Mouse (Mus musculus) hindbrain, embryonic 12.5 days (tissue): ENCODE results near the gene Vstm2l. TPM values are rescaled to one million over a fixed set of nuclear protein-coding genes. Genes with fewer than 3 reads are reported as not detected.
A peak's percentile ranks its signal among the peaks of the same experiment; 100 is the strongest.

ENCODE experiments used
- ATAC-seq: fragments of 200-750 bp; cut with Nextera tagmentation; 2 replicates; pipeline ENCODE4 v1.8.0; 2017; ENCODE audit warnings: moderate TSS enrichment; ENCODE audit not compliant: low FRiP score
- H3K27ac ChIP-seq: fragments of 300-500 bp; sonication (generic); 2 replicates; pipeline ENCODE4 v1.5.1; 2016; ENCODE audit warnings: mild to moderate bottlenecking
- H3K27me3 ChIP-seq: fragments of 300-500 bp; sonication (generic); 2 replicates; pipeline ENCODE4 v1.6.1; 2016; ENCODE audit warnings: mild to moderate bottlenecking
- H3K36me3 ChIP-seq: fragments of 300-500 bp; sonication (generic); 2 replicates; pipeline ENCODE4 v1.6.1; 2016; ENCODE audit warnings: mild to moderate bottlenecking
- H3K4me1 ChIP-seq: fragments of 300-500 bp; sonication (generic); 2 replicates; pipeline ENCODE4 v1.6.1; 2016
- H3K4me2 ChIP-seq: fragments of 300-500 bp; sonication (generic); replicated peaks from 2 replicates; pipeline ENCODE4 v1.6.1; 2016; ENCODE audit warnings: mild to moderate bottlenecking
- H3K4me3 ChIP-seq: fragments of 300-500 bp; sonication (generic); 2 replicates; pipeline ENCODE4 v1.5.1; 2016; ENCODE audit warnings: mild to moderate bottlenecking
- H3K9ac ChIP-seq: fragments of 300-500 bp; sonication (generic); 2 replicates; pipeline ENCODE4 v1.6.1; 2016; ENCODE audit warnings: mild to moderate bottlenecking, moderate library complexity
- H3K9me3 ChIP-seq: fragments of 300-500 bp; sonication (generic); replicated peaks from 2 replicates; pipeline ENCODE4 v1.6.1; 2016; ENCODE audit warnings: mild to moderate bottlenecking
- WGBS: fragments of 180-500 bp; shearing (Covaris S2); methylation state at CpG from one replicate; pipeline ENCODE4 v1.1.7; 2016; 5-methylcytosine and 5-hydroxymethylcytosine counted together
- polyA plus RNA-seq: library from polyadenylated mRNA; unstranded; fragments of >200 nt; fragmentation: Nextera tagmentation; extraction: Ambion mirVana; gene quantifications from 2 replicates; pipeline ENCODE4 v1.2.1, GENCODE M21; 2016

Vstm2l gene
- polyA plus RNA-seq, 1 experiment from 2014 or later: 15.3 TPM

DNA sequence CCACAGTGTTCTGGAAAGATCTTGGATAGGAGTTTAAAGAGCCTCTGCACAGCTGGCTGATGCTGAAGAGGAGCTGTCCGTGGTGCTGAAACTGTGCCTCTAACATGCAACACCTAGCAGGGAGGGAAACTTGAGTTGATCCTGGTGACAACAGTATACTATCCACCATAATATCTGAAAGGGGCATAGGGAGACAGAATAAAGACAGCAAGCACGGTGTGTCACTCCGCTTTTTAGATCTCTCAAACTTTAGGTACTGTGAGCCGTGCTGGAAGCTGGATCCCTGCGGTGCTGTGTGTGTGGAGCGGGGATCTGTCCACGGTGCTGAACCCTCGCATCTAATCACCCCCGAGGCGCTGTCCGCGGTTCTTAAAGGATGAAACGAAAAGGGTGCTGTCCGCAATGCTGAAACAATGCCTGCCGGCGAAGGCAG, 1.2 kb upstream of the Vstm2l start:
- Histone ChIP-seq H3K4me1 (peaks cover 35% of the 10 kb centered on the region), H3K27me3 (peaks cover 44% of the 10 kb centered on the region), H3K9me3 (no peaks in the 10 kb centered on the region), H3K27ac (no peak overlapping the region), H3K4me3 (peak overlapping the region; percentile 55; the same call in 1 of the 2 replicates), H3K4me2 (peak overlapping the region; percentile 65), H3K9ac (no peak overlapping the region), H3K36me3 (no peaks in the 10 kb centered on the region)
- no peak for ATAC-seq
- 1% methylated on average over 16 of the region's 16 CpGs for whole genome bisulfite sequencing

DNA sequence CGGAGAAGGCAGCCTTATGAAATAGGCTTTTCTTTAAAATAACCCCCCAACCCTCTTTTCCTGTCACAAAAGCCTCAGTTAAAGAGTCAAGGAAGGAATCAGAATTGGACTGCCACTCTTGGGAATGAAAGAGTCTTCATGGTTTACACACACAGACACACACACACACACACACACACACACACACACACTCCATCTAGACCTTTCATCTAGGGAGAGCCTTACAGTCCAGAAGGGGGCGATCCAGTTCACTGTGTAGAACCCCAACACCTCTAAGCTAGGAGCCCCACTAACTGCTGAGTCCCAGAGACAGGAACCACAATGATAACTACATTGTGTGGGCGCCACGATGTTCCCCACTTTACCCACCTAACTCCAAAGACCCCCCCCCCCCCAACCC, 748 bp upstream of the Vstm2l start:
- peaks cover 38% of the 10 kb centered on the region for H3K4me1 ChIP-seq
- H3K36me3 ChIP-seq: no peaks in the 10 kb centered on the region
- 5% methylated on average over 4 of the region's 4 CpGs for WGBS
- no peak for ATAC-seq
- peak overlapping the region; percentile 65 for H3K4me2 ChIP-seq
- H3K4me3 ChIP-seq: peak overlapping the region; percentile 55; the same call in 1 of the 2 replicates
- peak overlapping the region; percentile 71; the same call in 1 of the 2 replicates for H3K9ac ChIP-seq
- no peaks in the 10 kb centered on the region for H3K9me3 ChIP-seq
- peaks cover 47% of the 10 kb centered on the region for H3K27me3 ChIP-seq
- no peak overlapping the region for H3K27ac ChIP-seq

DNA sequence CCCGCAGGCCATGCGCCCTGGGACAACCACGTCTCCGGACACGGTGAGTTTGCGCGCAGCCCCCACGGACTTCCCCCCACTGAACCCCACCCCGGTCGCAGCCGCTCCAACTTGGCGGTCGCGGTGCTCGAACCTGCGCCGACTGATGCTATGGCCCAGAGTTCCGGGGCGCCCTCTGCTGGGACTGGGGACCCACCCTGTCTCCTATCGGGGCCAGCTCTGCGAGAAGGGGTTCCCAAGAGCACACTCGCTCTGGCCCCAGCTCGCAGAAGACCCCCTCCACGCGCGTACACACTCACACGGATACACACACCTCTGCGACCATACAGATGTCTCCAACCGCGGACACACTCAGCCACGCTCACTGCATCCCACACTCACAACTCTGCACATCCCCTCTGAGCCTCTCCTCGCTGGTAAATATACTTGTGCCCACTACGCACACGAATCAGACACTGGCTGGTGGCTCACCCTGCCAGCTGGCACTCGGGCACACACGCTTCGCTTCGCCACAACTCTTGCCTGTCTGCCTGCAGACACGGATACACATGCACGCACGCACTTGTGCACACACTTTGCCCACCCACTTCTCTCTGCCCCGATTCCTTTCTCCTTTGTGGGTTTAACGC, 550 bp downstream of the Vstm2l start:
- H3K27ac ChIP-seq: peak overlapping the region; percentile 77
- H3K4me3 ChIP-seq: peak overlapping the region; percentile 55
- peak overlapping the region; percentile 65 for H3K4me2 ChIP-seq
- H3K4me1 ChIP-seq: peaks cover 41% of the 10 kb centered on the region
- no peaks in the 10 kb centered on the region for H3K9me3 ChIP-seq
- peaks cover 58% of the 10 kb centered on the region for H3K27me3 ChIP-seq
- H3K9ac ChIP-seq: peak overlapping the region; percentile 71
- ATAC-seq: peak; percentile 29; the same call in 1 of the 2 replicates
- WGBS: 42% methylated on average over 43 of the region's 43 CpGs
- no peaks in the 10 kb centered on the region for H3K36me3 ChIP-seq

DNA sequence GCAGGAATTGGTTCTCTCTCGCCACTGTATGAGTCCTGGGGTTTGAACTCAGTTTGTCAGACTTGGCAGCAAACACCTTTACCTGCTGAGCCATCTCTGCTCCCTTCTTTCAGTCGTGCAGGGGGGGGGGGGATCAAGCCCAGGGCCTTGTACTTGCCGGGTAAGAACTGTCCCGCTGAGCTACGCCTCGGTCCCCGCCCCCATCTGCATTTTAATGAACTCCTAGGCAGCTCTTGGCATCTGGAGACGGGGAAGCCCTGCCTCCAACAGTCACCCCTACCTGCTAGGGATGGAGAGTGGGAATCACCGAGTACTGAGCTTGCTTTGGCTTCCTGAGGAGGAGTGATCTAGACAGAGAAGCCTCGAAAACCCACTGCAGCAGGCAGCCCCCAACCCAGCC, 4.1 kb downstream of the Vstm2l start:
- H3K27me3 ChIP-seq: peaks cover 64% of the 10 kb centered on the region

DNA sequence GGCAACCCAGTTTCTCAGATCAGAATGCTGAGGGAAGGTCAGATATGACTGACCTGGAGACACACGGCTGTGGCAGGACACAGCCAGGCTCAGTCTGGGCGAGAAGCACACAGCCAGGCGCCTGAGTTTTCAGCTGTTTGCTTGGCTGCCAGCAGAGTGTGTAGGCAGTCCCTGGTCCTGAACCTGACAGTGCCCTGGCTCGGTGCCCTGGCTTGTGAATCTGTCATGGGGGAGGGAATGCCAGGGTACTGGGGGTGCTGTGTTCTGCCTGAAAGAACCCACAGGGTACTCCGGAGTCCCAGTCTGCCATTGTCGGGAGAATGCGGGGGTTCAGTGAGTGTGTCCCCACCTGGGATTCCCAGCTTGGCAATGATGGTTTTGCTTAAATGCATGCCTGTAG, 7.1 kb downstream of the Vstm2l start:
- Histone ChIP-seq H3K4me1 (peaks cover 41% of the 10 kb centered on the region), H3K27ac (no peak overlapping the region), H3K9ac (no peak overlapping the region), H3K4me2 (no peak overlapping the region), H3K36me3 (no peaks in the 10 kb centered on the region), H3K9me3 (no peaks in the 10 kb centered on the region), H3K27me3 (peaks cover 34% of the 10 kb centered on the region), H3K4me3 (no peak overlapping the region)
- no peak for ATAC-seq
- WGBS: 75% methylated on average over 7 of the region's 7 CpGs

More for the DNA sequence above, 4.1 kb downstream of the Vstm2l start:
- Histone ChIP-seq H3K9ac (no peak overlapping the region), H3K4me3 (no peak overlapping the region; the same call in 1 of the 2 replicates), H3K27ac (no peak overlapping the region), H3K9me3 (no peaks in the 10 kb centered on the region), H3K4me1 (peaks cover 48% of the 10 kb centered on the region), H3K4me2 (peak overlapping the region; percentile 65), H3K36me3 (no peaks in the 10 kb centered on the region)
- no peak for ATAC-seq
- WGBS: 5% methylated on average over 10 of the region's 10 CpGs

DNA sequence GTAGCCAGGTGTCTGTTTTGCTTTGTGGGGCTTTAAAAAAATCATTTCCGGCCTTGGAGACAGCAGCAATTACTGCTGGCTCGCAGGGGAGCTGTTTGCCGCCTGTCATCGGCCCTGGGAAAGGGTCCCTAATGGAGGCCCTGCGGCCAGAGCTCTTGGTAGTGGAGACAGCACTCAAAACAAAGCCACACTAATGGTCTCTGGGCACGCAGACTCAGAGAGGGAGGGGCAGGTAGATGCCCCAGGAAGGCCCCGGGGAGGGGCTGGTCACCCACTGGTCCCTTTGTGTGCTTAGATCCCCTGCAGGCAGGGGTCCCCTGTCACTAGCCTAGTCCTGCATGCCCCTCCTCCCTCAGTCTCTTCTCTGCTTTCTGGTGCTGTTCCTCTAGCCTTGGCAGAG, 9.0 kb downstream of the Vstm2l start:
- no peak for ATAC-seq
- WGBS: 5% methylated on average over 7 of the region's 7 CpGs
- Histone ChIP-seq H3K4me2 (peak overlapping the region; percentile 26; the same call in 1 of the 2 replicates), H3K36me3 (no peaks in the 10 kb centered on the region), H3K4me1 (peaks cover 46% of the 10 kb centered on the region), H3K27me3 (peaks cover 28% of the 10 kb centered on the region), H3K4me3 (no peak overlapping the region), H3K9ac (0 out of 2 replicates have a peak overlapping the region, but pooled peaks have one; percentile 8), H3K27ac (peak overlapping the region; percentile 80), H3K9me3 (no peaks in the 10 kb centered on the region)

DNA sequence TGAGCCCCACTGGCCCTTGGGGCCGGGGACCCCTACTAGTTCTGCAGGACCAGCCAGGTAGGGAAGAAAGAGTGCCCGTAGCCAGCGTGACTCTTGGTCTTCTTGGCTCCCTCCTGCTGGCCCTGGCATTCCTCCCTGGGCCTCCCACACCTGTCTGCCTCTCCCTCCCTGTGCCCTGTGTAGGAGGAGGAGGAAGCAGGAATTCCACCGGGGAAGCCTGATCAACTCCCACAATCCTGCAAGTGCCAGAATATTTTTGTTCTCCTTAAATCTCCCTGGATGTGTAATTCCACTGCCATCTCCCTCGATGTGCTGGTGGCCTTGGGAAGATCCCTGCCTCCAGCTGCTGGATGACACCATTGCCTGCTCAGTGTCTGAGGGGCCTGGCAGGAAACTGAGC, 10.1 kb downstream of the Vstm2l start:
- Histone ChIP-seq H3K27ac (no peak overlapping the region), H3K4me3 (no peak overlapping the region), H3K9me3 (no peaks in the 10 kb centered on the region), H3K4me2 (no peak overlapping the region), H3K27me3 (peaks cover 18% of the 10 kb centered on the region), H3K36me3 (no peaks in the 10 kb centered on the region), H3K4me1 (peaks cover 46% of the 10 kb centered on the region), H3K9ac (no peak overlapping the region)
- no peak for ATAC-seq
- 70% methylated on average over 5 of the region's 5 CpGs for WGBS

DNA sequence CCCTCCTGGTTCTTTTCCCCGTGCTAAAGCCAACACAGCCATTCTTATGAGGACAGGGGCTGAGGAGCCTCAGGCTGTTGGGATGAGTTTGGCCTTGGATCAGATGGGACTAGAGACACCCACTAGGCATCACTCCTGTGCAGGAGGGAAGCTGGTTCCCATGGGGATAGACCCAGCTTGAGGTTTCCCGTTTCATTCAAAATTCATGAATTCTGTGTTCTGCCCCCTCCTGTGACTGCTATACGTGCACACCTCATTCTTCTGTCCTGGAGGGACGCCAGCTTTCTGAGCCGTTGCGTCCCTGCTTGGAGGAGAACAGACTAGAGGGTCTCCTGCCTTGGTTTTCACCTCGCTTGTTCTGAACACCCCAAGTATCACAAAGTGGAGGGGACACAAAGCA, 12.0 kb downstream of the Vstm2l start:
- Histone ChIP-seq H3K4me2 (no peak overlapping the region), H3K4me1 (peaks cover 48% of the 10 kb centered on the region), H3K27ac (no peak overlapping the region), H3K9ac (no peak overlapping the region), H3K36me3 (no peaks in the 10 kb centered on the region), H3K9me3 (no peaks in the 10 kb centered on the region), H3K4me3 (no peak overlapping the region), H3K27me3 (peaks cover 11% of the 10 kb centered on the region)
- 40% methylated on average over 7 of the region's 7 CpGs for WGBS
- no peak for ATAC-seq

DNA sequence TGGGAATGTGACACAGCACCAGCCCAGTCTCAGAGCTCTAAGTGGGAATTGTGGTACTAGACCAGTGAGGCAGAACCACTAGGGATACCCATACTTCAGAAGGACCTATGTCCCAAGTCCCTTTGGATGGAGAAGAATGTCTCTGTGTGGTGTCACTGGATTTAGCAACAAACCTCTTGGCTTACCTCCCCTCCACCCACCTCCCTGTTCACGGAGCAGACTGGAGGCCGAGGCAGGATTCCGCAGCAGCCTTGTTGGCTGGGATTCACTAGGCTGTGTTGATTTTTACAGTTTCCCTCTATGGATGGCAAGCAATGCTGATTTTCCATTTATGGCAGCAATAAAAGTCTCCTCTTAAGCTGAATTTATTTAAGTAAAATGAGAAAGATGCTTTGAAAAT, 12.5 kb downstream of the Vstm2l start:
- no peak overlapping the region for H3K4me3 ChIP-seq
- no peak overlapping the region for H3K4me2 ChIP-seq
- WGBS: 84% methylated on average over 3 of the region's 3 CpGs
- H3K9me3 ChIP-seq: no peaks in the 10 kb centered on the region
- H3K27me3 ChIP-seq: peaks cover 10% of the 10 kb centered on the region
- no peak overlapping the region for H3K9ac ChIP-seq
- H3K27ac ChIP-seq: peak overlapping the region; percentile 55; the same call in 1 of the 2 replicates
- no peak for ATAC-seq
- H3K36me3 ChIP-seq: no peaks in the 10 kb centered on the region
- H3K4me1 ChIP-seq: peaks cover 48% of the 10 kb centered on the region

DNA sequence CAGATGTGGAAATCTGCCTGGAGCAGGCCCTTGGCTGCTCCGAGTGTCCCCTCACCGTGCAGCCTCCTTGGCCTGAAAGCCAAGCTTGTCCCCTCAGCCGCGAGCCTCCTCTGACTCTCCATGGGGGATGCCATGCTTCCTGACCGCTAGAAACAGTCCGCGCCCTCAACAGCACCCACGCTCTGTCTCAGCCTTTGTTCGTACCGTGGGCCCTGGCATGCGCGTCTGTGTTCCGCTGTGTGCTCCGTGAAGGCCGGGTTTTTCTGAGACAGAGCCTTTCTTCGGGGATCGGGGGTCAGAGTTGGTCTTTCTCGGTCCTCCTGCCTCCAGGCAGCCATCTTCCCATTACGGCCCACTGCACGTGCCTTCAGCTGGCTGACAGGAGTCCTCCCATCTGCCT, 12.9 kb downstream of the Vstm2l start:
- no peak for ATAC-seq
- no peaks in the 10 kb centered on the region for H3K36me3 ChIP-seq
- H3K9me3 ChIP-seq: no peaks in the 10 kb centered on the region
- H3K4me1 ChIP-seq: peaks cover 48% of the 10 kb centered on the region
- peak overlapping the region; percentile 10; the same call in 1 of the 2 replicates for H3K9ac ChIP-seq
- peaks cover 10% of the 10 kb centered on the region for H3K27me3 ChIP-seq
- H3K27ac ChIP-seq: peak overlapping the region; percentile 55
- H3K4me3 ChIP-seq: no peak overlapping the region
- 48% methylated on average over 20 of the region's 20 CpGs for WGBS
- H3K4me2 ChIP-seq: no peak overlapping the region

DNA sequence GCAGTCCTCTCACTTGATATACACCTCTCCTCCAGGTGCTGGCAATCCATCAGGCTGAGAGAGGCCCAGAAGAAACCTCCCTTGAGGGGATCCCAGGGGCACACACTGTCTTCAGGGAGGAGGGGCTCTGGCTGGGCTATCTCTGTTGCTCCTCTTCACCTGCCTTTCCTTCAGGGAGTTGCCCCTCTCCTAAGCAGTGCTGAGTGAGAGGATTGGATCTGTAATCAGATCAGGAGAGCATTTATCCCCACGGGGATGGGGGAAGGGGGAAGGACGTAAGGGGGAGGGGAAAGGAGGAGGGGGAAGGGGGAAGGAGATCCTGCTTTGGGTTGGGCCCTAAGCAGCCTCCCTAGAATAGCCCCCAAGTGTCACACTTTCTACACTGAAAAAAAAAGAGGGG, 13.4 kb downstream of the Vstm2l start:
- peaks cover 44% of the 10 kb centered on the region for H3K4me1 ChIP-seq
- H3K9ac ChIP-seq: peak overlapping the region; percentile 10; the same call in 1 of the 2 replicates
- no peaks in the 10 kb centered on the region for H3K36me3 ChIP-seq
- H3K27me3 ChIP-seq: peaks cover 7% of the 10 kb centered on the region
- no peaks in the 10 kb centered on the region for H3K9me3 ChIP-seq
- peak overlapping the region; percentile 55 for H3K27ac ChIP-seq
- no peak overlapping the region for H3K4me2 ChIP-seq
- no peak overlapping the region for H3K4me3 ChIP-seq
- 0% methylated on average over 2 of the region's 2 CpGs for WGBS
- no peak for ATAC-seq

DNA sequence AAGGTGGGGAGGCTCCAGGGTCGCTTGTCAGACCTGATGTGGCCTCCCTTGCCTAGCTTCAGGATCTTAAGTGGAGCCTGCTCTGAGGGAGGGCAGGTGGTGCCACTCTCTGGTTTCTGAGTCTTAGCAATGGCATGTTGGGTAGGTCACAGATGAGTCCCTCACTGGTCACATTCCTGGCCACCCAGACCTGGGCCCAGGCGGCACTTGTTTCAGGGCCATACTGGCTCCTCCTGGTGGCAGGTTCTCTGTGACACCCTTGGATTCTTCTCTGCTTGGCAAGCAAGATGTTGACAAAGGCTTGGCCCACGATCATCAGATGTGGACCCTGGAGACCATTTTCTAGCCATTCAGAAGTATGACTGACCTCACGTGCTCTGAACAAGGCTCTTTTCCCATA, 18.2 kb downstream of the Vstm2l start:
- no peaks in the 10 kb centered on the region for H3K36me3 ChIP-seq
- H3K9me3 ChIP-seq: no peaks in the 10 kb centered on the region
- H3K4me2 ChIP-seq: no peak overlapping the region
- ATAC-seq: no peak
- no peak overlapping the region for H3K9ac ChIP-seq
- H3K27ac ChIP-seq: no peak overlapping the region
- H3K4me3 ChIP-seq: no peak overlapping the region
- WGBS: 80% methylated on average over 4 of the region's 4 CpGs
- H3K4me1 ChIP-seq: peaks cover 27% of the 10 kb centered on the region
- peaks cover 11% of the 10 kb centered on the region; the same call in 1 of the 2 replicates for H3K27me3 ChIP-seq
